Comparison of ENCODE assay signal across 7 mouse cellular contexts in the genomic region with DNA sequence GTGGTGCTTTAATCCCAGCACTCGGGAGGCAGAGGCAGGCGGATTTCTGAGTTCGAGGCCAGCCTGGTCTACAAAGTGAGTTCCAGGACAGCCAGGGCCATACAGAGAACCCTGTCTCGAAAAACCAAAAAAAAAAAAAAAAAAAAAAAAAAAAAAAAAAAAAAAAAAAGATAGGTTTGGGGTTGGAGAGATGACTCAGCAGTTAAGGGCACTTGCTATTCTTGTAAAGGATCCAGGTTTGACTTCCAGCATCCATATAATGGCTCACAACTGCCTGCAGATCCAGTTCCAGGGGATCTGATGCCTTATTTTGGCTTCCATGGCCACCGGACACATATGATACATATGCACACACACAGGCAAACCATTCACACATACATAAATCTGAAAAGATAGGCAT. TPM values are rescaled to one million over a fixed set of nuclear protein-coding genes. Genes with fewer than 3 reads are reported as not detected.
DNase-seq lines count a peak whose midpoint lies in the region; TF ChIP-seq lines count a peak whose summit lies in the region.
"Not testable (repeated sequence)": the region's sequence is repeated elsewhere in the genome, so short reads cannot be mapped to it uniquely, and the experiment has no call there.
"Had no signal": no experiment of that assay in that cellular context is flagged by ENCODE, and none has a peak within 500 bp of the region (broad histone marks: within the 10 kb centered on the region; RNA-seq: fewer than 3 reads in every experiment).

No protein-coding gene starts in this region.

- H3K9ac ChIP-seq in CH12.LX (ENCODE audit: insufficient read depth, low read depth); ES-E14 (ENCODE audit: insufficient read depth, low read depth, low read length, poor library complexity, severe bottlenecking); MEL (ENCODE audit: control insufficient read depth, low read depth, low read length, poor library complexity, severe bottlenecking): not testable (repeated sequence)

- H3K4me1 ChIP-seq in CH12.LX (ENCODE audit: control insufficient read depth in 1 of 2, insufficient read depth in 2 of 2); ES-E14 (ENCODE audit: control insufficient read depth in 2 of 2, insufficient read depth in 2 of 2, low read length in 2 of 2, poor library complexity in 1 of 2); MEL (ENCODE audit: control insufficient read depth in 1 of 2, insufficient read depth in 2 of 2, low read length in 2 of 2): not testable (repeated sequence)

- not testable (repeated sequence) for H3K36me3 ChIP-seq in CH12.LX (replicated peaks in 1 of 2; ENCODE audit: control insufficient read depth in 1 of 2, insufficient read depth in 1 of 2, low read length in 1 of 2); ES-E14 (ENCODE audit: control insufficient read depth, insufficient read depth, low read length, poor library complexity, severe bottlenecking); MEL (ENCODE audit: control insufficient read depth in 1 of 2, insufficient read depth in 2 of 2, low read length in 2 of 2)

- TF ChIP-seq RAD21 in CH12.LX (IDR thresholded peaks at IDR 0.05; ENCODE audit: low read depth, low read length); MEL (IDR thresholded peaks at IDR 0.05; ENCODE audit: low read depth, low read length): not testable (repeated sequence)

- not testable (repeated sequence) for TF ChIP-seq POLR2A in CH12.LX (IDR thresholded peaks at IDR 0.05; ENCODE audit: low read depth, low read length); MEL (IDR thresholded peaks at IDR 0.05; ENCODE audit: control insufficient read depth in 1 of 2, insufficient read depth in 1 of 2, low read depth in 1 of 2, low read length in 2 of 2, poor library complexity in 1 of 2)

- H3K4me2 ChIP-seq in CH12.LX (ENCODE audit: insufficient read depth, low read depth, poor library complexity, severe bottlenecking): not testable (repeated sequence)

- not testable (repeated sequence) for TF ChIP-seq CTCF in CH12.LX (conservative IDR thresholded peaks at IDR 0.05 in 1 of 2, IDR thresholded peaks at IDR 0.05 in 1 of 2; ENCODE audit: low read depth in 2 of 2, low read length in 2 of 2); MEL (IDR thresholded peaks at IDR 0.05 in 2 of 3, conservative IDR thresholded peaks at IDR 0.05 in 1 of 3; ENCODE audit: control insufficient read depth in 1 of 3, insufficient read depth in 1 of 3, low read depth in 2 of 3, low read length in 3 of 3, poor library complexity in 1 of 3, severe bottlenecking in 1 of 3)

- dilution Hi-C loops in CH12.LX (cut with MboI; ENCODE audit: extremely low pct_ligation_motif_present, extremely low pct_unique_long_range_greater_than_20kb, low sequenced_read_pairs): not testable (repeated sequence)

- H3K27ac ChIP-seq in CH12.LX (ENCODE audit: insufficient read depth, low read depth); ES-E14 (ENCODE audit: insufficient read depth, low read depth, low read length, poor library complexity, severe bottlenecking); MEL (ENCODE audit: control insufficient read depth, low read depth, low read length): not testable (repeated sequence)

- not testable (repeated sequence) for H3K27me3 ChIP-seq in CH12.LX (replicated peaks); MEL (ENCODE audit: control insufficient read depth in 1 of 2, insufficient read depth in 2 of 2, low read length in 2 of 2)

- H3K4me3 ChIP-seq in CH12.LX (replicated peaks in 1 of 3; ENCODE audit: low read depth in 2 of 3, low read length in 2 of 3, poor library complexity in 1 of 3); ES-E14 (ENCODE audit: insufficient read depth in 1 of 2, low read depth in 1 of 2, low read length in 2 of 2, poor library complexity in 1 of 2, severe bottlenecking in 1 of 2); MEL (ENCODE audit: control insufficient read depth in 1 of 2, insufficient read depth in 1 of 2, low read depth in 2 of 2, low read length in 2 of 2): not testable (repeated sequence)

- DNase-seq in 3T3-L1 (ENCODE audit: low read depth, low spot score): peak; percentile 40
- not testable (repeated sequence) for DNase-seq in CH12.LX (ENCODE audit: extremely low read depth); ES-E14 (ENCODE audit: low read depth, low spot score)
- DNase-seq in MEL (ENCODE audit: low read depth, low spot score): peak; percentile 36
- DNase-seq in NIH3T3 (ENCODE audit: low read depth): peak; percentile 22

- TF ChIP-seq EP300 in CH12.LX (IDR thresholded peaks at IDR 0.05; ENCODE audit: low read length); MEL (IDR thresholded peaks at IDR 0.05; ENCODE audit: low read depth in 1 of 2, low read length in 2 of 2): not testable (repeated sequence)

- in situ Hi-C loops in CH12.LX (cut with MboI; ENCODE audit: low pct_ligation_motif_present, low pct_unique_long_range_greater_than_20kb, low sequenced_read_pairs); ES-E14 (cut with MboI; ENCODE audit: low sequenced_read_pairs in 2 of 2, unreplicated experiment in 2 of 2): not testable (repeated sequence)

- not testable (repeated sequence) for H3K79me2 ChIP-seq in CH12.LX (replicated peaks; ENCODE audit: control insufficient read depth, extremely low read depth, insufficient read depth, poor library complexity, severe bottlenecking); MEL (ENCODE audit: control insufficient read depth, insufficient read depth, low read length, poor library complexity)

- H3K9me3 ChIP-seq in CH12.LX (replicated peaks; ENCODE audit: low read length); ES-E14 (ENCODE audit: control insufficient read depth, insufficient read depth, low read depth, low read length); MEL (replicated peaks; ENCODE audit: insufficient read depth, low read length): not testable (repeated sequence)

TF ChIP-seq in CH12.LX, 34 proteins besides CTCF, POLR2A, EP300 and RAD21:
- TF ChIP-seq ZNF384 (IDR thresholded peaks at IDR 0.05; ENCODE audit: low read depth, low read length) (peak; percentile 83), MAFK (IDR thresholded peaks at IDR 0.05; ENCODE audit: insufficient replicate concordance, low read length) (peak; percentile 52; the same call in 1 of the 2 replicates)

TF ChIP-seq in ES-E14, 5 proteins besides CTCF, POLR2A, EP300 and RAD21:
- TF ChIP-seq ZNF384 (IDR thresholded peaks at IDR 0.05; ENCODE audit: low read depth, low read length) (peak; percentile 88), MAFK (IDR thresholded peaks at IDR 0.05; ENCODE audit: insufficient read depth, low read depth, low read length) (peak; percentile 69; the same call in 1 of the 2 replicates)

TF ChIP-seq in MEL, 35 proteins besides CTCF, POLR2A, EP300 and RAD21:
- TF ChIP-seq ZNF384 (IDR thresholded peaks at IDR 0.05; ENCODE audit: low read depth, low read length) (peak; percentile 93), MAFK (IDR thresholded peaks at IDR 0.05; ENCODE audit: borderline replicate concordance, low read depth, low read length) (peak; percentile 44; the same call in 1 of the 2 replicates), GABPA (IDR thresholded peaks at IDR 0.05; ENCODE audit: low read depth, low read length) (peak; percentile 48; the same call in 1 of the 2 replicates)

RNA-seq across cellular contexts. Expression of a gene that starts 11.6 kb away (rescaled TPM):
- total RNA-seq in CH12.LX (2012; rRNA removed) (0.80 and 1.1 TPM in 2 replicates), CH12.LX (2014; rRNA removed) (2.1 and 3.0 TPM in 2 replicates), ES-E14 (2012; rRNA removed) (2.2 and 4.1 TPM in 2 replicates), MEL (2012; rRNA removed) (0.73 and 1.4 TPM in 2 replicates)
- polyA plus RNA-seq in CH12.LX (2012; ENCODE audit: insufficient read length, low read depth) (1.8 and 2.0 TPM in 2 replicates), MEL (2012; ENCODE audit: insufficient read depth in 1 of 2, insufficient read length in 2 of 2, low read depth in 1 of 2, low replicate concordance in 2 of 2, missing spikeins in 1 of 2) (1 to 10 TPM in 1 of 2 experiments, not detected in 1; 1.2 TPM)
- polyA plus RNA-seq: adrenal gland, adult 2 months; G1E had no signal

RNA-seq across cellular contexts. Expression of a gene that starts 31.8 kb away (rescaled TPM):
- total RNA-seq in CH12.LX (2012; rRNA removed): 4.6 and 4.9 TPM in 2 replicates
- 13.7 and 14.0 TPM in 2 replicates for total RNA-seq in CH12.LX (2014; rRNA removed)
- polyA plus RNA-seq in CH12.LX (2012; ENCODE audit: insufficient read length, low read depth): 11.9 and 12.4 TPM in 2 replicates
- 3.0 and 4.1 TPM in 2 replicates for total RNA-seq in ES-E14 (2012; rRNA removed)
- 0.29 TPM in 1 of 2 replicates, not detected in the other for total RNA-seq in MEL (2012; rRNA removed)
- under 1 TPM in 1 of 2 experiments, not detected in 1; 0.81 TPM for polyA plus RNA-seq in MEL (2012; ENCODE audit: insufficient read depth in 1 of 2, insufficient read length in 2 of 2, low read depth in 1 of 2, low replicate concordance in 2 of 2, missing spikeins in 1 of 2)
- polyA plus RNA-seq: G1E had no signal
